Mouse (Mus musculus) kidney, adult 2 months (tissue): Measurements from ENCODE around the gene Elfn1.

Experiments used
- CTCF ChIP-seq: fragments of 200-500 bp; conservative IDR thresholded peaks from 2 replicates; pipeline ENCODE4 v1.5.1; 2011; ENCODE audit warnings: low read depth, mild to moderate bottlenecking, control low read depth, low read length, moderate library complexity, mixed read lengths; ENCODE audit not compliant: insufficient read depth, insufficient read length
- POLR2A ChIP-seq: fragments of 200-500 bp; IDR thresholded peaks from one replicate; pipeline ENCODE4 v1.6.1; 2011; ENCODE audit warnings: low read depth, low read length, control low read depth

DNA sequence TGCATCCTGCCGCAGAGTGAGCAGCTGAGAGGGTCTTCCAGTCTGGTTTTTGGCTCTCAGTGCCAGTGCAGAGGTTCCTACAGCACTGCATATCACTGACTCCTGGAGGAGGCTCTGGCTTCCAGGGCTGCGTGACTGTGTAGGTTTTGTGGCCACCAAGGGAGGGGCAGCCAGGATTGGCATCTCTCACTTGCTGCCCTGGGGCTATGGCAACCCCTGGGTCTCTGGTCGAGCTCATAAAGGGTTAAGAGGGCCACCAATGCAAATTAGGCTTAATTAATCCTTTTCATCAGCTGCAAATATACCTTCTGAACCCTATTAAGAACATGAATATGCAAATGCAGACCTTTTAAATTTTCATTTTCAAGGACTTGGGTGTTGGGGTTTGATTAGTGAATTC is 94.8 kb downstream of the Elfn1 start:
- no peak for TF ChIP-seq POLR2A
- TF ChIP-seq CTCF, result no peak
